Mouse (Mus musculus) olfactory bulb, adult 2 months (tissue): ENCODE data around the gene Rrp1. TPM values are rescaled to one million over a fixed set of nuclear protein-coding genes. Genes with fewer than 3 reads are reported as not detected.

ENCODE experiments used
- H3K27ac ChIP-seq: fragments of 200-500 bp; 2 replicates; pipeline ENCODE4 v1.5.1; 2012; ENCODE audit warnings: low read depth, low read length; ENCODE audit not compliant: insufficient read depth
- H3K4me1 ChIP-seq: fragments of 200-500 bp; 2 replicates; pipeline ENCODE4 v1.6.1; 2012; ENCODE audit warnings: low read length; ENCODE audit not compliant: control insufficient read depth, insufficient read depth
- H3K4me3 ChIP-seq: fragments of 200-500 bp; 2 replicates; pipeline ENCODE4 v1.5.1; 2012; ENCODE audit warnings: mild to moderate bottlenecking, low read depth, low read length, moderate library complexity; ENCODE audit not compliant: insufficient read depth
- CTCF ChIP-seq: fragments of 200-500 bp; IDR thresholded peaks from 2 replicates; pipeline ENCODE4 v1.5.1; 2012; ENCODE audit warnings: low read depth, mild to moderate bottlenecking, low read length, moderate library complexity; ENCODE audit not compliant: insufficient read depth
- POLR2A ChIP-seq: fragments of 200-500 bp; IDR thresholded peaks from 2 replicates; pipeline ENCODE4 v1.6.1; 2012; ENCODE audit warnings: mild to moderate bottlenecking, low read depth, low read length, moderate library complexity; ENCODE audit not compliant: insufficient read depth
- WGBS: fragments of 180-500 bp; shearing (Covaris S2); methylation state at CpG from one replicate; pipeline ENCODE4 v1.1.7; 2018; 5-methylcytosine and 5-hydroxymethylcytosine counted together
- polyA plus RNA-seq: library from polyadenylated mRNA; stranded (reverse); fragments of >200 nt; gene quantifications from 2 replicates; pipeline ENCODE4 v1.2.4, GENCODE M21; 2012; ENCODE audit warnings: low replicate concordance; ENCODE audit not compliant: missing spikeins, insufficient read depth, insufficient read length

Rrp1 gene
- polyA plus RNA-seq, 1 experiment = not detected

DNA sequence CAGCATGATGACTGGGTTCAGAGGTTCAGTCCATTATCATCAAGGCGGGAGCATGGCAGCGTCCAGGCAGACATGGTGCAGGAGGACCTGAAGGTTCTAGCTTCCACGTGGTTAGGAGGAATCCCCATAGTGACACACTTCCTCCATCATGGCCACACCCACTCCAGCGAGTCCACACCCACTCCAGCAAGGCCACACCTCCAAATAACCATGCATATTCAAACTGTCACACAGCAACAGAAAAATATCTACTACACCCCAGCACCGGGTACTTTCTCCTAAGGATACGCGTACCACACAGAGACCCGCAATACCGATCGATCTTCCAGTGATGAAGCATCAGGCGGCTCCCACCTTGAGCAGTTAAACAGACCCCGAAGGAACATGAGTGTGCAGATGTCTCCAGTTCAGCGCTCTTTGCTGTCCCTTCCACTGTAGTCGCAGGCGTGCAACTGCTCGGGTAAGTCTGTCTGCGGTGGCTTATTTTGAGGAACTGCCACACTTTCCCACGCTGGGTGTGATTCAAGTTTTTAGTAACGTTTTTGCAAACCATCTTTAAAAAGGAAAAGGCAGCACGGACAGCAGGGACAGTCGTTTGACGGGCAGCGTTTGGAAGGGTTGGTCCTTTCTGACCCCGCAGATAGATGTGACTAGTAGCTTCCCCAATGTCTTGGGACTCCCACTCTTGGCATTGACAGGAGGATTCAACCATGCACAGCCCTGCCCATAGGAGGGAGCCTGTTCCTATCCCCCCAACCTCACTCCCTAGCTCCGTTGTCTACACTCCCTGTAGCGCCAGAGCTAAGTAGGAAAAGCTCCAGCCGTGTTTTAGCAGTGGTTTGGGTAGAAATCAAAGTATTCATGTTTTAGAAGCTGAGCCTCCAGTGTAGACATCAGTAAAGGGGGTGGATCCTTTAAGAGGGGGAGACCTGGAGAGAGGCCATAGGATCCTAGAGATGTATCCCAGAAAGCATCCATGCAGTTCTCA, 39.9 kb downstream of the Rrp1 start:
- Histone ChIP-seq H3K4me3 (no peak overlapping the region), H3K27ac (peak overlapping the region; percentile 5; the same call in 1 of the 2 replicates), H3K4me1 (peaks cover 15% of the 10 kb centered on the region)
- WGBS = 59% methylated on average over 27 of the region's 27 CpGs
- no peak for TF ChIP-seq CTCF
- TF ChIP-seq POLR2A = no peak

- 83% methylated on average over 6 of the region's 6 CpGs for WGBS
- Histone ChIP-seq H3K4me1 (peaks cover 15% of the 10 kb centered on the region), H3K4me3 (no peak overlapping the region), H3K27ac (no peak overlapping the region)
- TF ChIP-seq CTCF (no peak), POLR2A (no peak)
Observed at GRCm38 (mm10) chr10:78371746-78372145, 41.1 kb downstream of the Rrp1 start.

DNA sequence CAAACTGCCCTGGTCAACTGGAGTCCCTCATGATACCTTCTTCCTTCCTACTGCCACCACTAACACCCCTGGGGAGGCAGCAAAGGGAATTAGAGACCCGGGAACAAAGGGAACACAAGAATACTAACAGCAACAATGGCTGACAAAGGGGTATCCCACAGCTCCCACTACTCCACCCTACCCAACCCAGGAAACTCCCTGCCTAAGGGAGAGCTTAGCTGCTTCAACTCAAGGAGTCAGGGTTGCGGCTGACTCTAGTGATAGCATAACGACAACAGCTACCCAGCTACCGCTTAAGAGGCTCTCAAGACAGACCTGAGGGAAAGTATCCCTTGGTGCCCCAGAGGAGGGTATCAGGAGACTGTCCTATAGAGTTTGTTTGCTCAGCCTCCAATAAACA, 45.3 kb downstream of the Rrp1 start:
- no peak overlapping the region for H3K27ac ChIP-seq
- TF ChIP-seq CTCF (no peak), POLR2A (no peak)
- WGBS = 78% methylated on average over 4 of the region's 4 CpGs
- no peak overlapping the region for H3K4me3 ChIP-seq
- H3K4me1 ChIP-seq = peaks cover 9% of the 10 kb centered on the region

DNA sequence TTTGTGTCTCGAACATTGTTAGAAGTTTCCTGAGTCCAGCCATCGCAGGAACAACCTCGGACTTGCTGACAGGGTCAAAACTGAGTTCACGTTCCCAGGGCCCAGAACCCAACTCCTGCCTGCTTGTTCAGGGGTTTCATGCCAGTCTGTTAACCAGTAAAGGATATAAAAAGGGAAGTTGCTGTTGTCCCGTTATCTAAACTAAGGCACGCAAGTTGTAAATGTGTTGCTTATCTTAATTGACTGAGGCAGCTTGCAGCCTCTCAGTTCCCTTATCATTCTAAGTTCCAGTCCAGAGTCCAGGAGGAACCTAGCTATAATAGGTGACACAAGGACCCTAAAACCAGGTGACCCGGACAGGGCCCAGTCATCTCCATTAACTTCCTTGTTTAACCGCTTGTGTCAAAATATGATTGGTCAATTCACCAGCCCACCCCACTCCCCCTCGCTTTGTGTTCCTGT, 46.0 kb downstream of the Rrp1 start:
- H3K4me1 ChIP-seq = peaks cover 4% of the 10 kb centered on the region; the same call in 1 of the 2 replicates
- WGBS = 71% methylated on average over 9 of the region's 9 CpGs

DNA sequence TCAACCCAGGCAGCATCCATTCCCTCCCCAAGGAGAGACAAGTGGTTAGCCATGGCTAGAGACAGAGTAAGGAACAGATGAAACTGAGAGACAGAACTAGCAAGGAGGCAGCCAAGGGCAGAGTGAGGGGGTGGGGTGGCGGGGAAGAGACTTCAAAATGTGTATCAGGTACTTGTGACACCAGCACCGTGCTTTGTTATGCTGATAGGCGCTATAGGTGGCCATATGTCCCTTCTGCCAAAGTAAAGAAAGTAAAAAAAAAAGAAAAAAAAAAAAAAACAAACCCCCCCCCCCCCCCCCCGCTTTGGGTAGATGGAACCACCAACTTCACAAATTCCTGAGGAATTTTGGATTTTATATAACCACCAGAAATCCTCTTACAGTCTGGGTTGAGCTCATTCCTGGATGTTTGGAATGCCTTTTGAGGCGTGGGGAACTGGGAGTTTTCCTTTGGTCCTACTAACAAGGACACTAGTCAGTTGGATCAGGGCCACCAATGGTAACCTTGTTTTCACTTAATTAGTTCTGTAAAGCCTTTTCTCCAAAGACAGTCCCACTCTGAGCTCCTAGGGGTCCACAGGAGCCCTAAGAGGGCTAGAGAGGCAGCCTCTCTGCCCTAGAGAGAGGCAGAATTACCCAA, 46.5 kb downstream of the Rrp1 start:
- H3K4me3 ChIP-seq = no peak overlapping the region
- no peak overlapping the region for H3K27ac ChIP-seq
- TF ChIP-seq POLR2A = no peak
- TF ChIP-seq CTCF = no peak
- 71% methylated on average over 5 of the region's 5 CpGs for whole genome bisulfite sequencing
- peaks cover 4% of the 10 kb centered on the region; the same call in 1 of the 2 replicates for H3K4me1 ChIP-seq

More for the DNA sequence above, 46.0 kb downstream of the Rrp1 start:
- no peak overlapping the region for H3K27ac ChIP-seq
- TF ChIP-seq CTCF (no peak), POLR2A (no peak)
- H3K4me3 ChIP-seq = no peak overlapping the region

- TF ChIP-seq CTCF (no peak), POLR2A (no peak)
- H3K4me3 ChIP-seq = no peak overlapping the region
- H3K27ac ChIP-seq = no peak overlapping the region
- H3K4me1 ChIP-seq = peaks cover 4% of the 10 kb centered on the region; the same call in 1 of the 2 replicates
- whole genome bisulfite sequencing = 91% methylated on average over 6 of the region's 6 CpGs
Observed at GRCm38 (mm10) chr10:78365555-78365954, 47.3 kb downstream of the Rrp1 start.

GRCm38 (mm10) chr10:78364106-78364505, 48.7 kb downstream of the Rrp1 start:
- TF ChIP-seq POLR2A = no peak
- no peak for TF ChIP-seq CTCF
- H3K4me1 ChIP-seq = peaks cover 11% of the 10 kb centered on the region
- no peak overlapping the region for H3K4me3 ChIP-seq
- H3K27ac ChIP-seq = no peak overlapping the region
- WGBS = 69% methylated on average over 2 of the region's 2 CpGs

DNA sequence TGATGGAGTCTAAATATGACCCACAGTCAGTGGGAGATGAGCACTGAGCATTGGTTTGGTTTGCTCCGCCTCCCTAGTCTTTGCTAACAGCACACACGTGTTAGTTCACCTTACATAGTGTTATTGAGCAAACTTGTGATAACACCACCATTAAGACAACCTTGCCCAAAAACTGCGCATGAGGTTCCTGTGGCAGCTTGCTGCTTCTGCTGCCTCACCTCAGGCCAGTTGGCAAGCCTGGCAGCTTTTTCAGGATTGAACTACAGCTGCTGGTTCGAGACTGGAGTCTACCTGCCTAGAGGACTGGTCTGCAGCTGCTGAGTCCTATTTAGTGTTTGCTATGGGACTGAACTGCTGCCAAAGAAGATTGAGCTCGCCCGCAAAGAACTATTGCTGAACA, 49.5 kb downstream of the Rrp1 start:
- Histone ChIP-seq H3K4me1 (peaks cover 6% of the 10 kb centered on the region), H3K4me3 (no peak overlapping the region), H3K27ac (no peak overlapping the region)
- WGBS = 91% methylated on average over 6 of the region's 6 CpGs
- no peak for TF ChIP-seq POLR2A
- TF ChIP-seq CTCF = no peak

DNA sequence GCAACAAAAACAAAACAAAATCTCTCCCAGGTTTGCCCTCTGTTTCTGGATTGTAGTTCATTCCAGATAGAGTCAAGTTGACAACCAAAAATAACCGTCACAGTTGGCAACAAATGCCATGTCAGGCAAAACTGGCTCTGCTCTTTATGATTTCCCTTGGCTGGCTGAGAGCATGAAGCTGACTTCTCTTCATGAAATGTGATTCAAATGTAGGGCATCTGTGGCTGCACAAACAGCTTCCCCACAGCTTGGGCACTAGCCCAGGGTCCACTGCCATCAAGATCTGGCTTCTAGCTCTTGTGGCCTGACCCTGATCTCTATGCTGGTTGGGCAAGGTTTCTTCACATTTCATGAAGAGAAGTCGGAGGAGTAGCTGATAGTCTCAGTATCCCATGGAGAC, 50.9 kb downstream of the Rrp1 start:
- peaks cover 10% of the 10 kb centered on the region for H3K4me1 ChIP-seq
- 74% methylated on average over 2 of the region's 2 CpGs for WGBS
- H3K4me3 ChIP-seq = no peak overlapping the region
- TF ChIP-seq POLR2A = no peak
- TF ChIP-seq CTCF = no peak
- H3K27ac ChIP-seq = no peak overlapping the region
